Mouse (Mus musculus): ENCODE data around the gene Lingo1. TPM values are rescaled to one million over a fixed set of nuclear protein-coding genes. Genes with fewer than 3 reads are reported as not detected.

The Lingo1 gene
- total and polyA plus RNA-seq, 3 experiments, result not detected

DNA sequence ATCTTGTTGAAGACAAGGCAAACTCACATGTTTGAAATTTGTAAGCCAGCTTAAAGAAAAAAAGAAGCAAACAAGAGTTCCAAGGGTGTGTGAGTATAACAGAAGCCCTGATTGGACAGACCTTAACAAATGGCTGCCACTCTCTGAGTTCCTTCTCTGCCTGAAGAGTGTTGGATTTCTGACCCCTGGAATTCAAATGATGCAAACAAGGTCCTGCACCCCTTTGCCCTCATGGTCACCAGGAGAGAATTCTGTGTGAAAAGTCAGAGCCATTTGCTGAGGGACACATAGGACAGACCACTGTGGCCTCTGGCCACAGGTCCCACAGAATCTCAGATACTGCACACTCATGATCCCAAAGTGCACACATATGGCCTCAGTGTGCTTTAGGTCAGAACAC lies 45.6 kb upstream of the Lingo1 start:
- Histone ChIP-seq H3K4me2 (ENCODE audit: insufficient read depth, low read depth, poor library complexity, severe bottlenecking) (no peak overlapping the region), H3K36me3 (replicated peaks in 1 of 2; ENCODE audit: control insufficient read depth in 1 of 2, insufficient read depth in 1 of 2, low read length in 1 of 2) (no peaks in the 10 kb centered on the region), H3K79me2 (replicated peaks; ENCODE audit: control insufficient read depth, extremely low read depth, insufficient read depth, poor library complexity, severe bottlenecking) (no peaks in the 10 kb centered on the region), H3K9me3 (replicated peaks; ENCODE audit: low read length) (no peaks in the 10 kb centered on the region), H3K4me3 (replicated peaks in 1 of 3; ENCODE audit: low read depth in 2 of 3, low read length in 2 of 3, poor library complexity in 1 of 3) (no peak overlapping the region), H3K9ac (ENCODE audit: insufficient read depth, low read depth) (no peak overlapping the region), H3K4me1 (ENCODE audit: control insufficient read depth in 1 of 2, insufficient read depth in 2 of 2) (peaks cover 3 to 5% of the 10 kb centered on the region in 2 experiments; a peak in 3 of 4 replicates), H3K27me3 (replicated peaks) (peaks cover 81% of the 10 kb centered on the region), H3K27ac (ENCODE audit: insufficient read depth, low read depth) (no peak overlapping the region)
- no peak for DNase-seq (ENCODE audit: extremely low read depth)
- TF ChIP-seq GABPA (IDR thresholded peaks at IDR 0.05; ENCODE audit: insufficient replicate concordance, low read depth, low read length) (no peak), ETS1 (conservative IDR thresholded peaks at IDR 0.05; ENCODE audit: low read depth, low read length) (no peak), MYC (IDR thresholded peaks at IDR 0.05; ENCODE audit: low read depth, low read length) (no peak), MAZ (IDR thresholded peaks at IDR 0.05; ENCODE audit: low read depth, low read length) (no peak), POLR2A (IDR thresholded peaks at IDR 0.05; ENCODE audit: low read depth, low read length) (no peak), ZKSCAN1 (IDR thresholded peaks at IDR 0.05; ENCODE audit: borderline replicate concordance, low read depth, low read length) (no peak), MAFK (IDR thresholded peaks at IDR 0.05; ENCODE audit: insufficient replicate concordance, low read length) (no peak), NELFE (IDR thresholded peaks at IDR 0.05; ENCODE audit: low read depth, low read length) (no peak), KAT2A (IDR thresholded peaks at IDR 0.05; ENCODE audit: insufficient replicate concordance, low read length) (no peak), USF2 (conservative IDR thresholded peaks at IDR 0.05; ENCODE audit: low read depth, low read length) (no peak), CTCF (conservative IDR thresholded peaks at IDR 0.05 in 1 of 2, IDR thresholded peaks at IDR 0.05 in 1 of 2; ENCODE audit: low read depth in 2 of 2, low read length in 2 of 2) (no peak), E2F4 (IDR thresholded peaks at IDR 0.05; ENCODE audit: insufficient replicate concordance, low read depth, low read length) (no peak), RCOR1 (conservative IDR thresholded peaks at IDR 0.05; ENCODE audit: low read depth, low read length) (no peak), EP300 (IDR thresholded peaks at IDR 0.05; ENCODE audit: low read length) (no peak), ZNF384 (IDR thresholded peaks at IDR 0.05; ENCODE audit: low read depth, low read length) (no peak), TBP (conservative IDR thresholded peaks at IDR 0.05; ENCODE audit: low read depth, low read length) (no peak), SMC3 (IDR thresholded peaks at IDR 0.05; ENCODE audit: low read depth, low read length) (no peak)
- dilution Hi-C loops (cut with MboI; ENCODE audit: extremely low pct_ligation_motif_present, extremely low pct_unique_long_range_greater_than_20kb, low sequenced_read_pairs), result no loop called here
- in situ Hi-C loops (cut with MboI; ENCODE audit: low pct_ligation_motif_present, low pct_unique_long_range_greater_than_20kb, low sequenced_read_pairs), result no loop called here

DNA sequence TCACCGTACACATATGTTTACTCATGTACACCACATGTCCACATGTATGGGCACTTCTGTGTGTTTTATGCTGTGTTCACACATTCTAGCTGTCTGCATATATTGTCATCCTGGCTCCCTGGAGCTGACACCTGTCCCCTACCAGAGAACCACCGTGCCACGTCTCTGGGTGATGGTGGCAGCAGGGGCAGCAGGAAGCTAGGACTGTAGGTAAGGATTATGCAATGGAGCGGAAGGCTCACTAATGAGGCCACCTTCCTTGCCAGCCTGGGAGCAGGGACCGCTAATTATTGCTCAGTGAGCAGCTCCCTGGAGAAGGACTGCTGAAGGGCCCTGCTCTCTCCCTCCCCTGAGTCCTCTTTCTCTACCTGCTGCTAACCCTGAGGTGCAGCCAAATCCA lies 44.5 kb upstream of the Lingo1 start:
- dilution Hi-C loops (cut with MboI; ENCODE audit: extremely low pct_ligation_motif_present, extremely low pct_unique_long_range_greater_than_20kb, low sequenced_read_pairs) (no loop called here), in situ Hi-C loops (cut with MboI; ENCODE audit: low pct_ligation_motif_present, low pct_unique_long_range_greater_than_20kb, low sequenced_read_pairs) (no loop called here)
- H3K36me3 ChIP-seq (replicated peaks in 1 of 2; ENCODE audit: control insufficient read depth in 1 of 2, insufficient read depth in 1 of 2, low read length in 1 of 2), result no peaks in the 10 kb centered on the region
- peaks cover 3 to 5% of the 10 kb centered on the region in 2 experiments; a peak in 3 of 4 replicates for H3K4me1 ChIP-seq (ENCODE audit: control insufficient read depth in 1 of 2, insufficient read depth in 2 of 2)
- no peaks in the 10 kb centered on the region for H3K9me3 ChIP-seq (replicated peaks; ENCODE audit: low read length)
- peaks cover 83% of the 10 kb centered on the region for H3K27me3 ChIP-seq (replicated peaks)
- no peaks in the 10 kb centered on the region for H3K79me2 ChIP-seq (replicated peaks; ENCODE audit: control insufficient read depth, extremely low read depth, insufficient read depth, poor library complexity, severe bottlenecking)
- no peak for DNase-seq (ENCODE audit: extremely low read depth)
- no peak overlapping the region for H3K27ac ChIP-seq (ENCODE audit: insufficient read depth, low read depth)
- H3K4me2 ChIP-seq (ENCODE audit: insufficient read depth, low read depth, poor library complexity, severe bottlenecking), result no peak overlapping the region
- H3K9ac ChIP-seq (ENCODE audit: insufficient read depth, low read depth), result no peak overlapping the region
- H3K4me3 ChIP-seq (replicated peaks in 1 of 3; ENCODE audit: low read depth in 2 of 3, low read length in 2 of 3, poor library complexity in 1 of 3), result no peak overlapping the region
- TF ChIP-seq CHD1 (IDR thresholded peaks at IDR 0.05; ENCODE audit: low read depth, low read length) (no peak), BHLHE40 (IDR thresholded peaks at IDR 0.05; ENCODE audit: low read depth, low read length) (no peak), HCFC1 (IDR thresholded peaks at IDR 0.05; ENCODE audit: low read depth, low read length) (no peak), POLR2A (IDR thresholded peaks at IDR 0.05; ENCODE audit: low read depth, low read length) (no peak), ZC3H11A (IDR thresholded peaks at IDR 0.05; ENCODE audit: low read depth, low read length) (no peak), RAD21 (IDR thresholded peaks at IDR 0.05; ENCODE audit: low read depth, low read length) (no peak), TBP (conservative IDR thresholded peaks at IDR 0.05; ENCODE audit: low read depth, low read length) (no peak), JUN (IDR thresholded peaks at IDR 0.05; ENCODE audit: insufficient read depth, low read depth, low read length) (no peak), USF1 (IDR thresholded peaks at IDR 0.05; ENCODE audit: low read depth, low read length) (no peak), MXI1 (IDR thresholded peaks at IDR 0.05; ENCODE audit: low read depth, low read length) (no peak), MEF2A (IDR thresholded peaks at IDR 0.05; ENCODE audit: borderline replicate concordance, low read depth, low read length) (no peak), MAZ (IDR thresholded peaks at IDR 0.05; ENCODE audit: low read depth, low read length) (no peak), ETS1 (conservative IDR thresholded peaks at IDR 0.05; ENCODE audit: low read depth, low read length) (no peak), E2F4 (IDR thresholded peaks at IDR 0.05; ENCODE audit: insufficient replicate concordance, low read depth, low read length) (no peak), UBTF (IDR thresholded peaks at IDR 0.05; ENCODE audit: low read depth, low read length) (no peak), ZNF384 (IDR thresholded peaks at IDR 0.05; ENCODE audit: low read depth, low read length) (no peak), JUND (conservative IDR thresholded peaks at IDR 0.05; ENCODE audit: low read depth, low read length) (no peak), SMC3 (IDR thresholded peaks at IDR 0.05; ENCODE audit: low read depth, low read length) (no peak), CHD2 (IDR thresholded peaks at IDR 0.05; ENCODE audit: low read length) (no peak), USF2 (conservative IDR thresholded peaks at IDR 0.05; ENCODE audit: low read depth, low read length) (no peak)
